Mouse (Mus musculus) CD4-positive, CD25-positive, alpha-beta regulatory T cell, adult 2 months (primary cell): ENCODE data around the gene Suclg2.

ENCODE experiments used
- DNase-seq: peaks from one replicate; pipeline ENCODE4 v3.0.0-alpha.2; 2012; ENCODE audit warnings: low read depth, low spot score

Suclg2 gene

GRCm38 (mm10) chr6:95700191-95700590 is 18.4 kb downstream of the Suclg2 start:
- no peak for DNase-seq

DNA sequence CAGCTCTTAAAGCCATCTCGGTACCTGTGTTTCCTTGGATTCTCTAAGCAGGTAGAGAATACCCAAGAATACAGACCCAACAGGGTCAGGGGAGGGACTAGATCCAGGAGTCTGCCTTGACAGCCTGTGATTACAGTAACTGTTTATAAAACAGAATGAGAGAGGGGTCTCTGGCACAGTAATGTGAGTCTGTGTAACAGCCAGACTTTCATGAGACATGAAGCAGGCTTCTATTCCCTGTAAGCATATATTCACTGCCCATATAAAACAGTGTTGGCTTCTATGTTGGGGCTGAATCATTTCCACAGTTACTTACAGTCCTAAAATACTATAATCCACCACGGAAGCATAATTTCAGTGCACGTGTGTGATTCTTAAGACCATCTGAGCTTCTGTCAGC is 19.3 kb downstream of the Suclg2 start:
- DNase-seq: no peak

DNA sequence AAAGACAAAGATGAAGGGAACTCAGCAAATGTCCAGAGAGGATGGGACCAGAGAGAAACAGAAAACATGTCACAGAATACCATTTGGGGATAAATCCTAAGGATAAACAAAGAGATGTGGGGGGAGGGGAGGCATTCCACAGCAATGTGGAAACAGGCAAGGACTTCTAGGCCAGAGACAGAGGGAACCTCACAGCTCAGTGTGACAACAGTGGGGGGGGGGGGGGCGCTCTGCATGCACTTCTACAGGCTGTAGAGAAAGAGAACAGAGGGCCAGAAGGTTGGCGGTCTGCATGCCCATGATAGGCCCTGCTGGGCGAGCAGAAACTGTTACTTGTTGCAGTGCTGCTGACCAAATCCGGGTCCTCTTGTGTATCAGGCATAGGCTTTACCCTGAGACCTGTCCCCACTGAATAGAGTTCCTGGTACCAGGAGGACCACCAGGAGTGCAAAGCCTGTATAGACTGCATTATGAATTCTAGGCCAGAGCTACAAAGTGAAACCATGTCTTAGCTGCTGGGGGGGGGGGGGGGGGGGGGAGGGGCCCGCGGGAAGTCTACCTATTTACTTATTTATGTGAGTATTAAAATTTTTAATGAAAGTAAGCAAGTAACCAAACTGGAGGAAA is 20.0 kb downstream of the Suclg2 start:
- DNase-seq: no peak

GRCm38 (mm10) chr6:95694910-95695309 is 23.7 kb downstream of the Suclg2 start:
- no peak for DNase-seq

DNA sequence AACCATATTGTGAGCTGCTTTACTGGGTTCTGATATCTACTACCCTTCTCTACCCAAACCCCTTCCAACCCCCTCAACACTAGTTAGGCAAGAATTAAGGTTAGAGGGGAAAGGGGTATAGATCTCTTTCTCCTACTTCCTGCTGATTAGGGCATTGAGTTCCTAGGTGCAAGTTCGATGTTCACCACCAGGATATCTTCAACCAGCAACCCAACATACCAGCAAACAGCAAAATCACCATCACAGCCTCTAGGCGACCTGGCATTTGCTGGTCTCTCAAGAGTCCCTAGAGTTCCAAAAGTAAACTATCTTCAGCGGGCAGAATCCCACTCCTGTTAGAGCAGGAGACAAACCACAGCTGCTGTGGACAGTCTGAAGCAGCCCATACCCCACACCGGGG is 33.4 kb downstream of the Suclg2 start:
- DNase-seq: no peak

DNA sequence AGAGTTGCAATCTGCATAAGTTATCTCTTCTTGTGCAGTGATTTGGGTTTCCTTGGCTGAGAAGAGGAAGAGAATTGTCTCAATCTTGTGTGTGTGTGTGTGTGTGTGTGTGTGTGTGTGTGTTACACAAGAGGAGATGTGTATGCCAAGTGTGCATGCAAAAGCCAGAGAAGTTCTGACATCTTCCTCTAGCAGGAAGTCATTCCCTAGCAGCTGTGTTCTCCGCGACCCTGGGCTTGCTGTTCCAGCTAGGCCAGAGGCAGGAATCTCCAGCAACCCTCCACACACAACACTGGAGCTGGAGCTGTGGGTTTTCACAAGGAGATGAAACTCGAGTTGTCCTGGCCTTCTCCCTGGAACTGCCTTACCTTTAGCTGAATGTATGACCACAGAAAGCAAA is 38.9 kb downstream of the Suclg2 start:
- DNase-seq: no peak

- no peak for DNase-seq
Measured at GRCm38 (mm10) chr6:95679261-95679660, 39.3 kb downstream of the Suclg2 start.

GRCm38 (mm10) chr6:95676951-95677350 is 41.6 kb downstream of the Suclg2 start:
- no peak for DNase-seq

DNA sequence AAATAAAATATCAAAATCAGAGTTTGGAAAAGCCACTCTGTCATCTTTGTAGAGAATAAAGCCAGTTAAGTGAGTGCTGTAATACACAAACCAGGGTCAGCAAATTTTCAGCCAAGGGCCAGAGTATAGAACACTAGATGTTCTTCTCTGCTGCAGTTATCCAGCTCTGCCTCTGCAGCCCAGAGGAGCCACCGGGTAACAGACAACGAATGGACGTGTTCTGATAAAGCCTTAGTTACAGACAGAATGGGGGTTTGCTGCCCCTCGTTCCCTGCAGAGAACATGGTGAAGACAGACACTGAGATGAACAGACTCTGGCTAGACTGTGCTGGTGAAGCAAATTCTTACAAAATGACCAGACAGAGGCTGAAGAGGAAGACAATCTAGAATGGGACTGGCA is 42.2 kb downstream of the Suclg2 start:
- DNase-seq: no peak

GRCm38 (mm10) chr6:95675059-95675705 is 43.4 kb downstream of the Suclg2 start:
- no peak for DNase-seq

GRCm38 (mm10) chr6:95674651-95675050 is 43.9 kb downstream of the Suclg2 start:
- DNase-seq: no peak

GRCm38 (mm10) chr6:95669335-95669729 is 49.3 kb downstream of the Suclg2 start:
- DNase-seq: peak; percentile 72

- DNase-seq: no peak
Measured at GRCm38 (mm10) chr6:95668629-95669334, 49.8 kb downstream of the Suclg2 start.

DNA sequence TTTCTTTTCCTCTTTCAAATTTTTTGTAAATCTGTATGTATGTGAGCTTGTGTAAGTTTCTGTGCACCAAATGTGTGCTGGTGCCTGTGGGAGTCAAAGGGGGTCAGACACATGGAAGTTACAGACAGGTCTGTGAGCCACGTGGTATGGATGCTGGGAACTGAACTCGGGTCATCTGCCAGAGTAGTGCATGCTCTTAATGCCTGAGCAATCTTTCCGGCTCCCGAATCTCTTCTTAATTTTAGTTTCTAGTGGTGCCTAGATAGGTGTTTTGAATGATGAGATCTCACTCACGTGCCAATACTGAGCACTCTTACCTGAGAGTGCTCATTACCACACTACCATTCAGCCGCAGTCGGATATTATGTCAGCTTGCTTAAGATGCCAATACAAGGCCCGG is 60.9 kb downstream of the Suclg2 start:
- DNase-seq: no peak

DNA sequence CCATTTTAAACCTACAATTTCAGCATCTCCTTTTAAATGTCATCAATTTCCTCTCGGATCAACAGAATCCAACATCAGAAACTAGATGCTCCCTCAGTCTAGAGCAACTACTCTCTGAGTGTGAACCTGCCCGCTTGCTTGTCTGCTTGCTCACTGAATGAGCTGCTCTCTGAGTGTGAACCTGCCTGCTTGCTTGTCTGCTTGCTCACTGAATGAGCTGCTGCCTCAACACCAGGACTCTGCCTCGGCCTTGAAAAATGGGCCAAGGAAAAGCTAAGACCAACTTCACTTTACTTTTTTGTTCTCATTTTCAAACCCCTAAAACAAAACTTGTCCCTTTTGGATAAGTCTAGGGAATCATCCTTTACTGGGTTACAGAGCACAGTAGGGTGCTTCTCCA is 64.9 kb downstream of the Suclg2 start:
- DNase-seq: no peak

DNA sequence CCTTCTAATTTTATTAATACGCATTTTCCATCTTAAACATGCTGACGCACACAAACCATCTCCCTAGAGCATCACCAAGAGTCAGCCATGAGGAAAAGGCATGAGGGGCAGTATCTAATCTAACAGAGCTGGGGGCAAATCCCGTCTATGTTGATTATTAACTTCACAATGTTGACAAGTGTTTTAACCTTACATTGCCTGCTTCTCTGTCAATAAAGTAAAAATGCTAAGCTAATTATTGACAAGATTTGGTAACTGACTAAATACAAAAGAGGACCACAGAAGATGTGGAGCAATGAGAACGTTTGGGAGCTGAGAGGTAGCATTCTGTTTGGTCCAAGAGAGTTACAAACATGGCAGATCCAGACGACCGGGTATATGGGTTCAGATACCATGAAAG is 65.8 kb downstream of the Suclg2 start:
- no peak for DNase-seq

GRCm38 (mm10) chr6:95651391-95651876 is 67.2 kb downstream of the Suclg2 start:
- DNase-seq: peak; percentile 15

DNA sequence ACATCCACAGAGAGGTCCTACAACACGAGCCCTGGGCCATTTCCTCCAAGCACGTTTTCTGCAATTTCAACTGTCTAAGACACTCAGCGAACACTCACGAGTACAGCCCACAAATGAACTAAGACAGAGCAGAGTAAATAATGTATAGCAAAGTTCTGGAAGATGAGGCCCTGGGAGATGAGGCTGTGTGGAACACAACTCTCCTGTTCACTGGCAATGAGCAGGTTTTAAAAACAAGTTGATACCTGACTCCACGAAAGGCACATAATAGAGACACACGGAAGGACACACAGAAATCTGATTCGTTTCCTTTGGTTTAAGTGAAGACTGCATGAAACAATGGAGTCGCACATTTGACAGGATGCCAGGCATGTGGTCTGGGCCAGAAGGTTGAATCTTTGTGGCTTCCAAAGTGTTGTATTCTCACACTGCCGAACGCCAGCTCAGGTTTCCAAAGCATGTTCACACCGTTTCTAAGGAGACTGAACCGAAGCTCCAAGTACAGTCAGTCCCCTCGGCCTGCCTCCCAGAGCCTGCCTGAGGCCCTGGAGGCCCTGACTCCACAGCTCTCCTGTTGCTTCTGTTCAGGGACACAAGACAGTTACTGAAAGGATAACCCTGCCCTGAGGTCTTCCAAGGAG is 68.4 kb downstream of the Suclg2 start:
- no peak for DNase-seq

DNA sequence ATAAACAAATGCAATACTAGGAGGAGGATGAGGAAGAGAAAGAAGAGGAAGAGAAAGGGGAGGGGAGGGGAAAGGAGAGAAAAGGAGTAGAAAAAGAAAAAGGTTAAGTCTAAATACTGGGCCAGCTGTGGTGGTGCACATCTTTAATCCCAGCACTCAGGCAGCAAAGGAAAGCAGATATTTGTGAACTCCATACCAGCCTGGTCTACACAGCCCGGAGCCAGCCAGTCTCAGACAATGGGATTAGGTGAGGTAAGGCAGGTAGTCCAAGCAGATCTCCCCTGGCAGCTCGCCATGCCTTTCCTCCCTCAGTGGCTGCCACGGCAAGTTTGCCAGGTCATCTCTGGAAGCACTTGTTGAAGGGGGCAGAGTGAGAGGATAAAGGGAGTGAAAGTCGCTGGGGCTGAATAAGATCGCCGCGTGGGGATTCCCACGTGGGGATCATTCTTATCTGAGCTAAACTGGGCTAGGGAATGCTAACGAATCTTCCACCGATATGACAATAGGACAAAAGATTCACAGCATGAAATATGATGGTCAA is 69.4 kb downstream of the Suclg2 start:
- DNase-seq: no peak

DNA sequence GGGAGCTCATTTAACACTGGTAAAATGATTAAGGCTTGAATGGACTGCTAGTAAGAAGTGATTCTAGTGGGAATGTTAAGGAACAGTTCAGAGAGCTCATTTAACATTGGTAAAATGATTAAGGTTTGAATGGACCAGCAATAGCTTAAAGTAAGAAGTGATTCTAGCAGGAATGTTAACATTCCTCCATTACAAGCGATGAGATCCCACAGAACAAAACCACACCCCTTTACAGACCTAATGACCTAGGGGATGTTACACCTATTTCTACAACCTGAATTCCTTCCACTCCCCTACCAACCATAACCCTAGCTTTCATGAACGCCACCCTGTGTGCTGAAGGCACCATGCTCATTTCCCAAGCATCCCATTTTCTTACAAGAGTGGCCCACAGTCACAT is 81.2 kb downstream of the Suclg2 start:
- DNase-seq: no peak

DNA sequence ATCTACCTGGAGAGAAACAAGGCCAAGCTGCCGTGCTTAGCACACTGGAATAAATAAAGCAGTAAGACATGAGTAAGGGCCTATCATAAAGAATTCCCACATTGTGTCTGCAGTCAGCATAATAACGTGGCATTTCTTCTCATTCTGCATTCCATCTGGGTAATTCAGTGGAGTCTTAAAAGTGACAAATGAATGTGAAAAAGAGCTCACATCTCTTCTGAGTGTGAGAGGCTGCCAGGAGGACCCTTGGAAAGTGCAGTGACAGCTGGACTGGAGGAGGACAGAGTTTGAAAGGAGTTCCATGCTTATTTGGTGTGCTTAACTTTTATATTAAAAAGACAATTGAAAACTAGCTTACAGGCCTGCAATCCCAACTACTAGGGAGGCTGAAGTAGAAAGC is 83.2 kb downstream of the Suclg2 start:
- DNase-seq: no peak

- DNase-seq: no peak
Measured at GRCm38 (mm10) chr6:95629071-95629470, 89.5 kb downstream of the Suclg2 start.
